Mouse (Mus musculus): ENCODE measurements around the gene Ppm1a. TPM values are rescaled to one million over a fixed set of nuclear protein-coding genes. Genes with fewer than 3 reads are reported as not detected.

The Ppm1a gene
- polyA plus RNA-seq, 1 experiment from 2014 or later: 131 TPM

- peaks cover 25% of the 10 kb centered on the region for H3K27me3 ChIP-seq
- ATAC-seq (no peak), DNase-seq (ENCODE audit: low read depth, low spot score) (no peak)
- CTCF ChIA-PET: interaction anchor here (0.7 kb wide), 1 partner anchor 91 kb away, joined by 3 read pairs; no protein-coding TSS in a partner anchor
- in situ Hi-C loops (cut with MboI; ENCODE audit: low pct_unique_long_range_greater_than_20kb): loop anchor here (5.0 to 25.0 kb wide), 2 partner anchors 133 to 693 kb away; partner anchors contain the start of gene Tmem30b
- POLR2A ChIA-PET: no interaction called here
- TF ChIP-seq CTCF (IDR thresholded peaks at IDR 0.05): no peak
These were observed 86.8 kb downstream of the Ppm1a start for GRCm38 (mm10) chr12:72843973-72844620.

DNA sequence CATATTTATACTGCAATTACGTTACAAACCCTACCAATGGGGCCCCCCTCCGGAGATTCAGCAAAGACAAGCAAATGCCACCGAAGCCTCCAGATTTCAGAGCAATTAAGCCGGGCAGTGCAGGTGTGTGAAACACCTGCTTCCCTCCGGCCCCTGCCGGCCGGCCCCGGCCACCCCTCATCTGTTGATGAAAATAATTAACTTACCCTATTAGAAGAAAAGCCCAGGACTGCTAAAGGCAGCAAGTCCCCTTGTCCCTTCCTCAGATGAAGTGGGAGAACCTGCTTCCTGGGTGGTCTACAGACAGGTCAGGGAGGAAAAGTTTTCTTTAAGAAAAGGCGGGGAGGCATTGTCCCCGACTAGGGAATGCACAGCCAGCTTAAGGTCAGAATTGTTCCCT, 88.7 kb downstream of the Ppm1a start:
- ChIA-PET POLR2A (no interaction called here), CTCF (no interaction called here)
- TF ChIP-seq CTCF (IDR thresholded peaks at IDR 0.05): no peak
- H3K27me3 ChIP-seq: peaks cover 27% of the 10 kb centered on the region
- no peak for DNase-seq (ENCODE audit: low read depth, low spot score)
- in situ Hi-C loops (cut with MboI; ENCODE audit: low pct_unique_long_range_greater_than_20kb): loop anchor here (25.0 kb wide), 1 partner anchor 691 kb away; the partner anchor contains the start of gene Tmem30b
- no peak for ATAC-seq

DNA sequence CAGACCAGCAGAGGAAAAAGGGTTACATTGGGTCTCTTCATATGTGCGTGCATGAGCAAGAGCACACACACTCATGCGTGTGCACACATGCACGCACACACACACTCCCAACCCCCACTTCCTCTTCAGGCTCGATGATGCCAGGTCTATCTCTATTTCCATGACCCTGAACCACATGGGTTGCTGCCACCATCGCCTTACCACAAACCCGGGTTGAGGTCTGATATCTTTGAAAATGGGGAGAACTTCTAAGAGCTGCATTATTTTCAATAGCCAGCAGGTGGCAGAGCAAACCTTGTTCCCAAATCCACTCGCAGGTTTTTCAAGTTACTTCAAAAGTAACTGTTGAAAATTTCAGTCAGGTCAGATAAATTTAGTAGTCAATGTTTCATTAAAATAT, 90.5 kb downstream of the Ppm1a start:
- POLR2A ChIA-PET: no interaction called here
- CTCF ChIA-PET: interaction anchor here (0.8 to 1.9 kb wide), 7 partner anchors 11 to 706 kb away, joined by 3 to 12 read pairs (median 4); no protein-coding TSS in a partner anchor
- in situ Hi-C loops (cut with MboI; ENCODE audit: low pct_unique_long_range_greater_than_20kb): loop anchor here (25.0 kb wide), 1 partner anchor 690 kb away; the partner anchor contains the start of gene Tmem30b
- ATAC-seq (no peak), DNase-seq (ENCODE audit: low read depth, low spot score) (no peak)
- peaks cover 35% of the 10 kb centered on the region for H3K27me3 ChIP-seq
- TF ChIP-seq CTCF (IDR thresholded peaks at IDR 0.05): peak; percentile 70

Other genes with a start within 250 kb of the Ppm1a start
- 18.0 TPM for gene Pcnx4, start 221.1 kb upstream of the Ppm1a start, polyA plus RNA-seq (2021)
- gene Gm4756, start 107.8 kb upstream of the Ppm1a start, polyA plus RNA-seq (2021): 0.10 TPM
- 53.0 TPM for gene Dhrs7, start 92.5 kb upstream of the Ppm1a start, polyA plus RNA-seq (2021)
- not detected for gene Six6, start 182.4 kb downstream of the Ppm1a start, polyA plus RNA-seq (2021)
- gene 4930447C04Rik, start 183.3 kb downstream of the Ppm1a start, polyA plus RNA-seq (2021): not detected